ENCODE assay signal across 10 mouse cellular contexts in the genomic region with DNA sequence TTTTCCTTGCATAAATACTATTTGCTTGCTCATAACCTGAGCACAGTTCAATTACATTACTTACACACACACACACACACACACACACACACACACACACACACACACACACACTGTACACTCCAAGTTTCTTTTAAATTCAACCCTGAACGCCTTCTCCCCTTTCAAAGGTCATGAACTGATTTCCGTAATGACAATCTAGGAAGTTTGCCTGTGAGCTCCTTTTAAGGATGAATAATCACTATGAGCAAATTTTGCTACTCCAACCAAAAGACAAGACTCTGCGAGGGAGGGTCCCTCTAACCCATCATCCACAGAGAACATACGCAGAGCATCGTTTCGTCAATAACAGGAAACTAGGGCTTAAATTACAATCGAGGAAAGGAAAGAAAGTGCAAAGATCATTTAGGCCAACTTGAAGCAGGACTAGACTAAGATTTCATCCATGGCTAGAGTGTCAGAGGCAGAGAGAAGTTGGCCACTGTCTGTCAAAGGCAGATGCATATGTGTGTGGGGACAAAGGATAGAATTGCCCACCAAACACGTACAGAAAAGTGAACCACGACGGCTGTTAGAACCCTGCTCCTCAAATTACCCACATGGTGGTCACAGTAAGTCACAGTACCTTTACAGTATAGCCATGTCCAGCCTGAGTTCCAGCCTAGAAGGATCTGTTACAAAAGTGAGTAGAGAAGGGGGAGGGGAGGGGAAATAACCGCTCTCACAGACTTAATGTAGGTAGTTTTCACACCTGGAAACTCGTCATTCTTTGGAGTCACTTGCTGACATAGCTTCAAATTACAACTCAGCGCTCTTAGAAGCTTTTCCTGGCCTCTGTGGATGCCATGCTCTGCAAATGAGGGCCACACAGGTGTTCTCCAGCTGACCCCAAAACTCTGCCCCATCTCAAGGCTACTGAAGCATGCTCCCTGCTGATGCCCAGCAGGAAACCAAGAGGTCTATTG. TPM values are rescaled to one million over a fixed set of nuclear protein-coding genes. Genes with fewer than 3 reads are reported as not detected.
DNase-seq lines count a peak whose midpoint lies in the region; ATAC-seq lines count a peak whose summit lies in the region.
"Had no signal": no experiment of that assay in that cellular context is flagged by ENCODE, and none has a peak within 500 bp of the region (broad histone marks: within the 10 kb centered on the region; RNA-seq: fewer than 3 reads in every experiment).

No protein-coding gene starts in this region.

- no peak overlapping the region; the same call in 1 of the 2 replicates for H3K4me2 ChIP-seq in kidney, embryonic 16.5 days (replicated peaks; ENCODE audit: low read depth, low read length)
- H3K4me2 ChIP-seq in forebrain, embryonic 14.5 days (ENCODE audit: low read length), result no peak overlapping the region
- peak overlapping the region; percentile 38 for H3K4me2 ChIP-seq in limb, embryonic 13.5 days (replicated peaks)

- H3K9ac ChIP-seq in kidney, embryonic 16.5 days (replicated peaks; ENCODE audit: low read length), result 0 out of 2 replicates have a peak overlapping the region, but pooled peaks have one; percentile 9
- no peak overlapping the region for H3K9ac ChIP-seq in forebrain, embryonic 14.5 days (ENCODE audit: low read length)
- H3K9ac ChIP-seq in limb, embryonic 13.5 days, result no peak overlapping the region
- H3K9ac ChIP-seq: liver, embryonic 15.5 days had no signal

- no peak for DNase-seq in kidney, postnatal 25 days
- peak; percentile 32 for DNase-seq in embryo, embryonic 11.5 days (ENCODE audit: low read depth, low spot score)
- no peak for DNase-seq in forebrain, embryonic 14.5 days (ENCODE audit: low spot score)
- no peak for DNase-seq in spleen, postnatal 10 days (ENCODE audit: low spot score in 2 of 2)
- no peak for DNase-seq in cerebellum, postnatal 4 days (ENCODE audit: low spot score in 2 of 2)
- no peak for DNase-seq in left cerebral cortex, adult 18-20 months (ENCODE audit: low spot score in 2 of 2)

- peaks cover 63% of the 10 kb centered on the region for H3K4me1 ChIP-seq in kidney, embryonic 16.5 days (ENCODE audit: insufficient read depth, low read length)
- peaks cover 21% of the 10 kb centered on the region for H3K4me1 ChIP-seq in forebrain, embryonic 14.5 days (ENCODE audit: control insufficient read depth, insufficient read depth, low read length)
- peaks cover 65% of the 10 kb centered on the region for H3K4me1 ChIP-seq in limb, embryonic 13.5 days

- no peaks in the 10 kb centered on the region for H3K27me3 ChIP-seq in kidney, embryonic 16.5 days (ENCODE audit: insufficient read depth, low read length)
- H3K27me3 ChIP-seq in forebrain, embryonic 14.5 days (replicated peaks; ENCODE audit: control insufficient read depth, insufficient read depth, low read length), result no peaks in the 10 kb centered on the region
- H3K27me3 ChIP-seq in limb, embryonic 13.5 days, result no peaks in the 10 kb centered on the region
- H3K27me3 ChIP-seq: liver, embryonic 15.5 days had no signal

- H3K36me3 ChIP-seq in kidney, embryonic 16.5 days (ENCODE audit: insufficient read depth, low read length), result peaks cover 4% of the 10 kb centered on the region; the same call in 1 of the 2 replicates
- H3K36me3 ChIP-seq in forebrain, embryonic 14.5 days (ENCODE audit: control insufficient read depth, insufficient read depth, low read length), result no peaks in the 10 kb centered on the region; the same call in 1 of the 2 replicates
- no peaks in the 10 kb centered on the region for H3K36me3 ChIP-seq in limb, embryonic 13.5 days
- H3K36me3 ChIP-seq: G1E; liver, embryonic 15.5 days had no signal

- 7% methylated on average over 13 of the region's 13 CpGs for WGBS in kidney, embryonic 16.5 days
- 56% methylated on average over 13 of the region's 13 CpGs for whole genome bisulfite sequencing in forebrain, embryonic 14.5 days
- 6% methylated on average over 13 of the region's 13 CpGs for WGBS in limb, embryonic 13.5 days

- H3K4me3 ChIP-seq in kidney, embryonic 16.5 days (ENCODE audit: low read length), result no peak overlapping the region
- no peak overlapping the region for H3K4me3 ChIP-seq in forebrain, embryonic 14.5 days (ENCODE audit: low read depth, low read length)
- H3K4me3 ChIP-seq in limb, embryonic 13.5 days, result no peak overlapping the region
- H3K4me3 ChIP-seq: liver, embryonic 15.5 days had no signal

- peak; percentile 55 for ATAC-seq in kidney, embryonic 16.5 days (ENCODE audit: low FRiP score, low TSS enrichment)
- ATAC-seq in forebrain, embryonic 14.5 days, result no peak; the same call in 1 of the 2 replicates
- peak; percentile 45; the same call in 1 of the 2 replicates for ATAC-seq in limb, embryonic 13.5 days (ENCODE audit: low FRiP score, low read depth)

- H3K9me3 ChIP-seq in kidney, embryonic 16.5 days (ENCODE audit: low read length), result no peaks in the 10 kb centered on the region
- H3K9me3 ChIP-seq in forebrain, embryonic 14.5 days (replicated peaks; ENCODE audit: control insufficient read depth, low read length), result no peaks in the 10 kb centered on the region
- H3K9me3 ChIP-seq in limb, embryonic 13.5 days, result peaks cover 4% of the 10 kb centered on the region; the same call in 1 of the 2 replicates
- H3K9me3 ChIP-seq: liver, embryonic 15.5 days had no signal

- peak overlapping the region; percentile 85 for H3K27ac ChIP-seq in kidney, embryonic 16.5 days (ENCODE audit: low read length)
- H3K27ac ChIP-seq in forebrain, embryonic 14.5 days (ENCODE audit: low read depth, low read length), result peak overlapping the region; percentile 75
- peak overlapping the region; percentile 91 for H3K27ac ChIP-seq in limb, embryonic 13.5 days
- H3K27ac ChIP-seq: liver, embryonic 15.5 days had no signal

RNA-seq across cellular contexts. Expression of a gene that starts 44.6 kb away (rescaled TPM):
- polyA plus RNA-seq in kidney, embryonic 16.5 days (2015; fragmentation: Nextera tagmentation; extraction: Ambion mirVana), result 309 and 336 TPM in 2 replicates
- polyA plus RNA-seq in forebrain, embryonic 14.5 days (2014; fragmentation: Nextera tagmentation; extraction: Ambion mirVana), result 158 and 215 TPM in 2 replicates
- 180 and 183 TPM in 2 replicates for polyA plus RNA-seq in limb, embryonic 13.5 days (2015; fragmentation: Nextera tagmentation; extraction: Ambion mirVana)
- 1,000 to 10,000 TPM; 1,397 to 1,476 TPM for total RNA-seq in left cerebral cortex, adult 18-20 months (2021)
- polyA plus RNA-seq: G1E had no signal
